Mouse (Mus musculus): ENCODE results near the gene Gnb1l.

Gene Gnb1l

GRCm38 (mm10) chr16:18547891-18548290, 49.4 kb downstream of the Gnb1l start:
- DNase-seq (ENCODE audit: low spot score) = no peak

GRCm38 (mm10) chr16:18551604-18552003, 53.1 kb downstream of the Gnb1l start:
- peak; percentile 32 for DNase-seq (ENCODE audit: low spot score)

- DNase-seq (ENCODE audit: low spot score) = no peak
Observed at GRCm38 (mm10) chr16:18552106-18552710, 53.7 kb downstream of the Gnb1l start.

GRCm38 (mm10) chr16:18554721-18555120, 56.2 kb downstream of the Gnb1l start:
- DNase-seq (ENCODE audit: low spot score) = no peak

- no peak for DNase-seq (ENCODE audit: low spot score)
Observed at GRCm38 (mm10) chr16:18555235-18555935, 56.9 kb downstream of the Gnb1l start.

GRCm38 (mm10) chr16:18556461-18556860, 57.9 kb downstream of the Gnb1l start:
- no peak for DNase-seq (ENCODE audit: low spot score)

GRCm38 (mm10) chr16:18564472-18564871, 66.0 kb downstream of the Gnb1l start:
- no peak for DNase-seq (ENCODE audit: low spot score)

- no peak for DNase-seq (ENCODE audit: low spot score)
Observed at GRCm38 (mm10) chr16:18568599-18568998, 70.1 kb downstream of the Gnb1l start.

GRCm38 (mm10) chr16:18574196-18574595, 75.7 kb downstream of the Gnb1l start:
- no peak for DNase-seq (ENCODE audit: low spot score)

- DNase-seq (ENCODE audit: low spot score) = no peak
Observed at GRCm38 (mm10) chr16:18577071-18577470, 78.6 kb downstream of the Gnb1l start.

GRCm38 (mm10) chr16:18577599-18578160, 79.2 kb downstream of the Gnb1l start:
- no peak for DNase-seq (ENCODE audit: low spot score)

GRCm38 (mm10) chr16:18580389-18580788, 81.9 kb downstream of the Gnb1l start:
- no peak for DNase-seq (ENCODE audit: low spot score)

GRCm38 (mm10) chr16:18581050-18581622, 82.6 kb downstream of the Gnb1l start:
- DNase-seq (ENCODE audit: low spot score) = no peak

- peak; percentile 55 for DNase-seq (ENCODE audit: low spot score)
Observed at GRCm38 (mm10) chr16:18581623-18582205, 83.2 kb downstream of the Gnb1l start.

GRCm38 (mm10) chr16:18582426-18583148, 84.1 kb downstream of the Gnb1l start:
- no peak for DNase-seq (ENCODE audit: low spot score)

- no peak for DNase-seq (ENCODE audit: low spot score)
Observed at GRCm38 (mm10) chr16:18583169-18583568, 84.7 kb downstream of the Gnb1l start.

GRCm38 (mm10) chr16:18583673-18584357, 85.3 kb downstream of the Gnb1l start:
- DNase-seq (ENCODE audit: low spot score) = no peak

- DNase-seq (ENCODE audit: low spot score) = no peak
Observed at GRCm38 (mm10) chr16:18584901-18585510, 86.5 kb downstream of the Gnb1l start.

- DNase-seq (ENCODE audit: low spot score) = no peak
Observed at GRCm38 (mm10) chr16:18585676-18586075, 87.2 kb downstream of the Gnb1l start.

GRCm38 (mm10) chr16:18586076-18586905, 87.8 kb downstream of the Gnb1l start:
- DNase-seq (ENCODE audit: low spot score) = no peak
